Mouse (Mus musculus): ENCODE results near the gene Cdhr3.
"Not testable (repeated sequence)": the region's sequence is repeated elsewhere in the genome, so short reads cannot be mapped to it uniquely, and the experiment has no call there.

Gene Cdhr3

DNA sequence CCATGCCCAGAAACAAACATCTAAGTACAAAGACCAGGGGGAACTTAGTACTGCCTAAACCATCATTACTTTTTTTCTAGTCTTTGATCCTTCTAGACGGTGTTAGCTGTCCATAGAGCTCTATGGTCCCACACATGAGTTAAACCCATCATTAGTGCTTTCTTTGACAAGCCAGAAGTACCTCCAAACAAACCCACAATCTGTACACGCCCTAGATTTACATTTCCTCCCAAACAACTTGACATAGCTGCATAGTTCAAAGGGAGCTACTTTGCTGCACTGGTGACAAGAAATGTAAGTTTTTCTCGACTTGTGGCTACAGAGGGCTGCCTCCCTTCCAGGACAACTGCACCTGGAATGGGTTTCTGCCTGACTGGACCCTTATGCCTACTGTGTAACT, 16.4 kb downstream of the Cdhr3 start:
- no peak for DNase-seq (ENCODE audit: low spot score in 2 of 2)

DNA sequence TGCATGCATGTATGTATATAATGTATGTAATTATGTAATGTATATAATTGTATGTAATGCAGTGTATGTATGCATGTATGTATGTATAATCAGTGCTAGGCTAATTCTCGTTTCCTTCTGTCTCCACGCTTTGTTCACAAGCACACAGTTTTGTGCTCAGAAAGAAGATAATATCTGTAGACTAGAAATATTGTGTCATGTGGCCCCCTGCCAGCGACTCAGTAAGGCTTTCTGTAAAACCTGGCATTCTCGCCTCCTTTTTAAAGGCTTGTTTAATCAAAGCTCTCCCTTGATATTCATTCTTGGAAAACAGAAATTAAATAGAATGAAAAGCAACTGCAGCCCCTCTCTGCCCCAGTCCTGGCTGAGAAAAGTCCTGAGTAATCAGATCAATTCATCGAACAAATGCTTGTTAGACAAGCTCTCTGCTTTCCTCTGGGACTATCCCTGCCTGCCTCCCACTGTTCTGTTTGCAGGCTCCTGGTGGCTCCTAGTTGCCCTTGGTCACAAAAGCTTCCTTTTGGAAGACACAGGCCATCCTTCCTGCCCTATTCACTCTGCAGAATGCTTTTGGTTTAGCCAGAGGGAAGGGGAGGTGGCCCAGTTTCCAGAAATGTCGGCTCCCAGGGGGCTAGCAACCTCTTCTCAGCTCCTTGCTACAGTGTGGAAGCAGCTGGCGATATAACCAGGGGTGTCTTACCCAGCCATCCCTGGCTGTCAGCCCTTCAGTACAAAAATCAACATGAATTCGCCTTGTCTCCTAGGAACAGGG, 20.6 kb downstream of the Cdhr3 start:
- no peak for DNase-seq (ENCODE audit: low spot score in 2 of 2)

DNA sequence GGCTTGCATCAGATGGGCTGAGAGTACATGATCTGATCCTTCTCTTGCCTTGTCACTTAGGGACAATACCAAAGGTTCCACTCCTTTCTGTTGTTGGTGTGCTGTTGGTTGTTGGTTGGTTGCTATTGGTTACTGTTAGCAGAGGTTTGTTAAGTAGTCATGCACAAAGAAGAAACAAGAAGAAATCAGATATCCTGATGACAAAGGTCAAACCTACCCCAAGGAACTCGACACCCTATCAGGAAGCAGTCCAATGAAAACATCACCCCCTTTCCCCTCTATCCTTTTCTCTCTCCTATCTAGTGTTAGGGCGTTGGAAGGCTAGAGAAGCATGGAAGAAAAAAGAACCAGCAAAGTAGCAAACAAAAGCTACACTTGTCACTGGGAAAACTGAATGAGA, 23.7 kb downstream of the Cdhr3 start:
- DNase-seq (ENCODE audit: low spot score in 2 of 2): no peak

DNA sequence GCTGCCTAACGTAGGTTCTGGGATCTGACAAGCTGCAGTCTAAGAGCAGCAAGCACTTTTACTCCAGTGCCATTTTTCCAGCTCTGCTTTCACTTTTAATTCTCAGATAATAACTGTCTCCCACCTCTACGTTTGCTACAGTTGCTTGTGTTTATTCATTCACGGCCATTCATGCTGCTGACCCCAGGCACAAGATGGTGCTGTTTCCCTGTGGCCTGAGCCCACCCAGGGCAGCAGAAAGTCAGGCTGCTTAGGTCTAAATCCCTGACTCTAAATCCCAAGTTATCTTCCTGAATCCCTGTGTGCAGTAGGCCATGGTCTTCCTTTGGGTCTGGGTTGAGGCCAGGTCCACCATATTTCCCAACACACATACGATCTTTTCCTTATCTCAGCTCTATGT, 26.3 kb downstream of the Cdhr3 start:
- no peak for DNase-seq (ENCODE audit: low spot score in 2 of 2)

DNA sequence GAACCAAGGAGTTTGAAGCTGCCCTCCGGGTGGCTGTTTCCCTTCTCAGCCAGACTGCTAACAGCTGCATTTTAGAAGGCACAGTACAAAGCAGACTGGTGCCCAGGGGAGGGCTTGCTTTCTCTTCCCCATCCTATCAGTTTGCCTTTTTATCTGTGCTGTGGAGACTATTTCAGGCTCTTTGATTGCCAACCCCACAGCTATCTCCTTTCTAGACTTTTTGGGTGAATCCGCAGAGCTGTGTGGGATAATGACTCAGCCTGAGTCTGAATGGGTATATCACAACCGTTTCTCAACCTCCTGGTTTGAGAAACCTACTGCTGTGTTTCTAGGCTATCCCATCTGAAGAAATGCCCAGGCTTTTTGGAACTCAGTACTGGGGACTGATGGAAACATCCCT, 27.5 kb downstream of the Cdhr3 start:
- no peak for DNase-seq (ENCODE audit: low spot score in 2 of 2)

DNA sequence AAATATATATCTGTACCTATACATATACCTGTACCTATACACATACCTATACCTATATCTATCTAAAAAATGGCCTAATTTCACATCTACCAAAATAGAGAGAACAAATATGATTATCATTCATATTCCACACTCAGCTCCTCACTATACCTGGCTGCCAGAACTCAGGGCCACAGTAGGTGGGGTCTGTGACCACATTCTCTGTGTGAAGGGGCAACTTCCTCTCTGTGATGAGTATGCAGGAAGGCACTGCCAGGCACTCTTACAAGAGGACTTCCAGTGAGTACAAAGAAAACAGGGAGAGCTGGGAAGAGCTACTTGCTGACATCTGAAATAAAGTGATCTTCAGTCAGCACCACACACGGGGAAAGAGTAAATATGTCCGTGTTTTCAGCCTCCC, 28.4 kb downstream of the Cdhr3 start:
- no peak for DNase-seq (ENCODE audit: low spot score in 2 of 2)

DNA sequence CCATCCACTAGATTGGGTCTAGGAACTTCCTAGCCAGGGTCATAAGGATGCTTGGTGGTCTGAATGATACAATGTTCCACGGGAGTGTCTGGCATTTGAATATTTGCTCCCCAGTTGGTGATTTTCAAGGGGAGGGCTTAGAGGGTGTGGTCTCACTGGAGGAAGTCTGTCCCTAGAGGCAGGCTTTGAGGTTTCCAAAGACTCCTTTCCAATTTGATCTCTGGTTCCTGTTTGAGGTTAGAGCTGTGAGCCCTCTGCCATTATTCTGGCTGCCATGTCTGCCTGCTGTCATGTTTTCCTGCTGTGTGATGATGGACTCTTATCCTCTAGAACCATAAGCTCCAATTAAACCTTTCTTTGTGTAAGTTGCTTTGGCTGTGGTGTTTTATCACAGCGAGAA, 29.4 kb downstream of the Cdhr3 start:
- DNase-seq (ENCODE audit: low spot score in 2 of 2): no peak

DNA sequence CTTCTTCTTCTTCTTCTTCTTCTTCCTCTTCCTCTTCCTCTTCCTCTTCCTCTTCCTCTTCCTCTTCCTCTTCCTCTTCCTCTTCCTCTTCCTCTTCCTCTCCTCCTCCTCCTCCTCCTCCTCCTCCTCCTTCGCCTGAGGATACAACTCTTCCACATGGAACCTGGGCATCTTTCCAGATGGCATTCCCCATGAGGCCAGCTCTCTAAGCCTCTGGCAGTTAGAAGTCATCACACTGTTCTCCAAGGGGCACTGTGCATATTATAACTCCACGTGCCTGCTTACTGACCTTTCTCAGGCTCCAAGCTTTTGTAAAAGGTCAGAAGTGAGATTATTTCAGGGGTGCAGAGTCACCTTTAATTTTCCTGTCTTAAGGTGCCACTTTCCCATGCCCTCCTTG, 30.3 kb downstream of the Cdhr3 start:
- not testable (repeated sequence) for DNase-seq (ENCODE audit: low spot score in 2 of 2)

DNA sequence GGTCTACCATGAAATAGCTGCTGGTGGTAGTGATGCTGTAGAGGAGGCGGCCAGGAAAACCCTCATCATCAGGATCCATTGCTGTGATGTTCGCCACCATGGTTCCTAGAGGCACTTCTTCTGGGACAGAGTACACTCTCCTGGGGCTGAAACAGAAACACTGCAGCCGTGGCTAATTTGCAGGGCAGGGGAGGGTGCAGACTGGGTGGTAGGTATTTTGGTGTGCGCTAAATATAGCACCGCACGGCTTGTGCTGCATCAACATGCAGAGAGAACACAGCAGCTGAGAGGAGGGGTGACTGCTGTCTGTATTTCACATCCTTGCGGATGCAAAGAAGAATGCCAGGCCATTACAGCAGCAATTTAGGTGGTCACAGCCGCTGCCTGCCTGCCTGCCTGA, 31.0 kb downstream of the Cdhr3 start:
- DNase-seq (ENCODE audit: low spot score in 2 of 2): no peak

DNA sequence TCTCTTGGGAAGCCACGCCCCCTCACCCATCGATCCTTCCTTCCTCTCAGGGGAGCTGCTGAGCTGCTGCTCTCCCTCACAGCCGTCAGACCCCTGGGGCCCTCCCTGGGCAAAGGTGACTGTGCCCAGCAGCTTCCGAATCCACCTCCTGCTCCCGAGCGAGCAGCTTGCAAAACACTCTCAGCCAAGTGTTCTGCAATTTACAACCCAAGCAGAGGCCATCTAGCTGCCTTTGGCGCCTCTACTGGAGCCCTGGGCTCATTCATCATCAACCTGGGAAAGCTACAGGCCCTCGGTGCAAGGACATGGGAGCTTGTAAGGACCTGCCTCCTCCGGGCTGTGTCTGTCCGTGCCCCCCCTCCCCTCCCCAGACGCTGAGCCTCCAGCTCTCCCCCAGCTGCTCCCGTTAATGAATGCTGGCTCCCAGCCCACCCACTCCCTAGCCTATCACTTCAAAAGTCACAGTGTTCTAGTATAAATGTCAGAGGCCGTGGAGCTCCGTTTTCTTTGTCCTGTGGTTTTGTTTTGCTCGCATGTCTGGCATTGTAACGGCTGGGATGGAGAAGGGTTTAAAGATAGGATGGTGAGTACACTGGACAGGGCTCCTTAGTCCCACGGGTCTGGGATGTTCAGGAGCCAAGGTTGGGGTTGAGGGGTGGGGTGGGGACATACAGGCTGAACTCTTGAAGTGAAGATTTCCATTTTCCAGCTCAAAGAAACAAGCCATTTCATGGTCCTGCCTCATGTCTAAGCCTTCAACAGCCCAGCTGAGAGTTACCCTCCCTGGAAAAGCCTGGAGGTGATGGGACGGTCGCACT, 35.2 kb downstream of the Cdhr3 start:
- DNase-seq (ENCODE audit: low spot score in 2 of 2): no peak

DNA sequence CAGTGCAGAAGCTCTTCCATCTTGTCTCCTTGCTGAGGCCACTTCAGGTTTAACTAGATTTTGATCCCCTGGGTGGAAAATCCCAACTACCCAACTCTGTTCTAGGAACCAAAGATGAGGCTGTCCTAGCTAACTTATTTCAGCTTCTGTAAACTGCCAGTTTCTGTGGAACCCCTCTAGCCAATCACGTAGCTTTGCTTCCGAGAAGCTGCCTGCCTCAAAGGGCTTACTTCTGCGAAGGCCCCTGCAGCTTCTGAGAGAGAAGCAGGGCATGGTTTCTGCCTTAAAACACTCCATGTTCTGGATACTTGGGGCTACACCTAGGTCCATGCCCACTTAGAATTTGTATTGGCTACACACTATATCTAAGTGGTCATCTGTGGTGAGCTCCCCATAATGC, 36.1 kb downstream of the Cdhr3 start:
- DNase-seq (ENCODE audit: low spot score in 2 of 2): no peak

DNA sequence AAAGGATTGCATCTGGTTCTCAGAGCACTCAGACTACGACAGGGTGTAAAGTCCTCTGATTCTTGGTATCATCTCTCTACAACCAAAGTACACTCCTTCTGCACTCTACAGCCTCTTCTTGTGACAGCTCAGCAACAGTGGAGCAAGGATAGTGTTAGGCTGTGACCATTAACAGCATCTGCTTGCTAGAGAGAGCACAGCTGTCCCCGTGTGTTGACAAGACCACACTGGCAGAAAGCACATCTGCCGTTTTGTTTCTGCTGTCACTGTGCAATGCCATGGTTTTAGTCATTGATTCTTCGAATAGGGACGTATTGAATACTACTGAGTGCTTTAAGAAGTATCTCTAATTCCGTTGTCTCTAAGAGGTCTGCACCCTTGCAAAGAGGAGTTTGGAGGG, 36.6 kb downstream of the Cdhr3 start:
- no peak for DNase-seq (ENCODE audit: low spot score in 2 of 2)

DNA sequence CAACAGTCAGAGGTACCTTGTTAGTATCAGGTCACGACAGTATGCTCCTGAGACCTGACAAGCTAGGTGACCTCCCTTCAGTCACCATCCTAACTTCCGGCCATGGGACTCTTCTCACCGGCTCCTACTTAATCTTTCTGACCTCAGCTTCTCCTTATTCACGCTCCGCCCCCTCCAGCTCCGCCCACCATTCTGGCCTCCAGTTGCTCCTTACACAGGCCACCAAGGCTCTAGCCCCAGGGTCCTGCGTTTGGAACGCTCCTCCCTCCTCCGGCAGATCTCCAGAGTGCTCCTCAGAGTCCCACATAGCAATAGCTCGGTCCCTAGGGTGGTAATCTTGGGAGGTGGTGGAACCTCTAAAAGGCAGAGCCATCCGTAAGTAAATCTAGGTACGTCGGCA, 38.9 kb downstream of the Cdhr3 start:
- DNase-seq (ENCODE audit: low spot score in 2 of 2): no peak

DNA sequence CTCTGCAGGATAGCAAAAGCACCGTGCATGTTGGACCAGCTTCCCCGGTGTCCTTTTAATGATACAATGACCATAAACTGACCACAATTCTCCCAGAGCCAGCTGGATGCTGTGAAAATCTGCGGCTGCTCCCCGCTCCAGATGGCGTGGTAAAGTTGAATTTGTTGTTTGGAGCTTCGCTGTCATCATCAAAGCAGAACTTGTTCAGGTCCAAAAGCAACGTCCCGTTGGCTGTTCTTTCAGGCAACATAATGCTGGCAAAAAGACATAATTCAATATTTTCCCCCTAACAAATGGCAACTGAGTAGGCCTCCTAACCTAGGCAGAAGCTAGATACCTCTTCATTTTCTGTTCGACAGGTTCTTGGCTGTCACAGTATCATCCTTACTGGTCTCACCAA, 39.4 kb downstream of the Cdhr3 start:
- DNase-seq (ENCODE audit: low spot score in 2 of 2): no peak

DNA sequence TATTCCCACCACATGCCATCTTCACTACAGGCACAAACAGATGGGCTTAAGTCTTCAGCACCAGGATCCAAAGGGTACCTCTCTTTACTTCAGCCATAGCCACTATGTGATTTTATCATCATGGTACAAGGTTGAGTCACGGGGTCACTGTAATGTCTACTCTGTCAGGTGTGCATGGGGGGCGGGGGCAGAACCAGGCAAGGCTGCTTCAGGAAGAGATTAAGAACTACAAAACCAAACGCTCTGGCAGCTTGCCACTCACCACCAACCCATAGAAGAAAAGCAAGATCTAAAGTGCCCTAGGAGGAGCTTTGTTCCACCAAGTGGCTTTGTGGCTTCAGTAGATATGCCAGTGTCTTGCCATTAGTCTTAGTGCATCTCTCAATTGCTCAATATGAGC, 44.3 kb downstream of the Cdhr3 start:
- DNase-seq (ENCODE audit: low spot score in 2 of 2): no peak

DNA sequence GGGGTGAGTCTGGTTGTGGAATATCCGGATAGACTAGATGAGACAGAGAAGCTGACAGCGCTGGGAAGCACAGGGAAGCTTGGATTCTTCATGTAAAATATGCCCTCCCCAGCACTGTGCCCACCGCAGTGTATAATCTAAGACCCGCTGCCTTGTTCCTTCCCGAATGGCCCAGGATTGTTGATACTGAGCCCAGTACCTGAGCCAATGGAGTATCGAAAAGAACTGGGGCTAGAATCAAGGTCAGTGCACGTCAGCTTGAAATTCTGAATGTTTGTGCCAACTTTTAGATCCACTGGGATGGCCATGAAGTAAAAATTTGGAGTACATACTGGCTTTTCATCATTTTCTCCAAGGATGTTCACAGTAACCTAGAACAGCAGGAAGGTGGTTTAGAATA, 46.2 kb downstream of the Cdhr3 start:
- no peak for DNase-seq (ENCODE audit: low spot score in 2 of 2)

DNA sequence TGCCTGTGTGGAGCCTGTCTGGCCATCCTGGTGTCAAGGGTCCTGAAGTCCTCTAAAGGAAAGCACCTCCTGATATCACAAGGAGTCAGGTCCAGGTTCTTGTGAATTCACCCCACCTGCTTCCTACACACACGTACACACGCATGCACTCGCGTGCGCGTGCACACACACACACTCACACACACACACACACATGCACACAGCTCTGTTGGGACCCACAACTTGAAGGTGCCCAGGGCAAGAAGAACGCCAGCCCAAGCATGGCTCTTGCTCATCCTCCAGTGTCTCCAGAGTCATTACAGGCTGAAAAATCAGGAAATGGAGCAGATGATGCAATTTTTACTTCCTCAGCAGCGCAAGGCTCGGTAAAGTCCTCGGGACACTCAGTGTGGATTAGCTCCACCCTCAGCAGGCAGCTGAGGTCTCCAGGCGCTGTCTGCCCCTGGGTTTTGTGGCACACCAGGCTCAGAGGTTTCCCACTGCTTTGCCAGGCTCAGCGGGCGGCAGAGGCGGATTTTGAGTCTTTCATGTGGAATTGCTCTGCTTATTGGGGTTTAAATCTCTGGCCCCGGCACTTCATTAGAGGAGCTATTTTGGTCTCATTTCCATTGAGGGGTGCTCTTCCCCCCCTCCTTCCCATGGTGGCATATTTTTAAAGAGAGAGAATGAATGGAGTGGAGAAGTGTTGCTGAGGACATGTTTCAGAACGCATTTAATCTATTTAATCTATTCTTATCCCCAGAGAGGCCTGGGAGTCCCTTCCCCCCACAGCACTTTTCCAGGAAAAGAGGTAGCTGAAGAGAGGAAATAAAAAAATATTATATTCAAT, 46.9 kb downstream of the Cdhr3 start:
- no peak for DNase-seq (ENCODE audit: low spot score in 2 of 2)

DNA sequence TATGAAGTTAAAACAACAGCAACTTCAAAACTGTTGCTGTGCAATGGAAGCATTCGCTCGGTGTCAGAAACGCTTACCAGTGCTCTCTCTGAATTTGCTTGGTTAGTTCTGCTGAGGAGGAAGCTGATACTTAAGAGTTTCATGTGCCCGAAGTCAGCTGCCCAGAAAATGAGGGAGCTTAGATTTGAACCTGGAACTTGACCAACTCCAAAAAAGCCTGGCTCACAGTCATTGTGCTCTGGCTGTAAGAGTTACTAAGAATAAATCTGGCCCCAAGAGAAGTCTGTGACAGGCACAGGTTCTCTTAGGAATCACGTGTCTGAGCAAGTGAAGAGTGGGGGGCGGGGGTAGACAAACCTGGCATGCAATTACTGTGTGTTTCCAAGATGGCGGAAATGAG, 51.2 kb downstream of the Cdhr3 start:
- DNase-seq (ENCODE audit: low spot score in 2 of 2): no peak

DNA sequence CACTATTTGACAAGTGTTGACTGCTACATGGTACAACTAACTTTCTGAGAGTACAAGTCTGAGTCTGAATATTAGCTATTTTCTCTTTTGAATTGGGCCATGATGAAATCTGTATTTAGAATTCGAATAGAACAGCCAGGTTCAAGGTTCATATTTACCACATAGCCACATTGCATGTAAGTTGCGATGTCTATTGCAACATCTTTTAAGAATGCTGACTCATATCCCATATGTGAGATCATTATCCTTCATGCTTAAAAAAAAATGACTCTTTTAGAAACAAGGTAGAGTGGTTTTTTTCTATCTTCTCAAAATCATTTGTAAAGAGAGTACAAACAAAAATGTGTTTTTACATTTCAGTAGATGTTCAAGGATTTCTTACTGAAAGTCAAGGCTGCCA, 51.9 kb downstream of the Cdhr3 start:
- DNase-seq (ENCODE audit: low spot score in 2 of 2): no peak

DNA sequence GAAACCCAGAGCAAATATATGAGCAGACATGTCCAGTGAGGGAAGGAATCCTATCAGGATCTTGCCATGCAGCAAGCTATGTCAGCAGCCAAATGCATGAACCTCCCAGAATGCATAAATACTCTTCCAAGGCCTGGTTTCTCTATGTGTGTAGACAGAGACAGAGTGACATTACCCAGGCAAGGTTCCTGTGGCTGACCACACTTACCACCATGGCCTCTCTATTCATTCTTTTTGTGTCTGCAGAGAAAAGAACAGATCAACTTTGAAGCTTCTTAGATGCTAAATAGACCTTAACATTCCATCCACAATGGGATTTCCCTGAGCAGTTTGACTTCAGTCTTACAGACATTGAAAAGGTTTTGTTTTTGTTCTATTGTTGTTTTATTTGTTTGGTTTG, 54.0 kb downstream of the Cdhr3 start:
- DNase-seq (ENCODE audit: low spot score in 2 of 2): no peak

DNA sequence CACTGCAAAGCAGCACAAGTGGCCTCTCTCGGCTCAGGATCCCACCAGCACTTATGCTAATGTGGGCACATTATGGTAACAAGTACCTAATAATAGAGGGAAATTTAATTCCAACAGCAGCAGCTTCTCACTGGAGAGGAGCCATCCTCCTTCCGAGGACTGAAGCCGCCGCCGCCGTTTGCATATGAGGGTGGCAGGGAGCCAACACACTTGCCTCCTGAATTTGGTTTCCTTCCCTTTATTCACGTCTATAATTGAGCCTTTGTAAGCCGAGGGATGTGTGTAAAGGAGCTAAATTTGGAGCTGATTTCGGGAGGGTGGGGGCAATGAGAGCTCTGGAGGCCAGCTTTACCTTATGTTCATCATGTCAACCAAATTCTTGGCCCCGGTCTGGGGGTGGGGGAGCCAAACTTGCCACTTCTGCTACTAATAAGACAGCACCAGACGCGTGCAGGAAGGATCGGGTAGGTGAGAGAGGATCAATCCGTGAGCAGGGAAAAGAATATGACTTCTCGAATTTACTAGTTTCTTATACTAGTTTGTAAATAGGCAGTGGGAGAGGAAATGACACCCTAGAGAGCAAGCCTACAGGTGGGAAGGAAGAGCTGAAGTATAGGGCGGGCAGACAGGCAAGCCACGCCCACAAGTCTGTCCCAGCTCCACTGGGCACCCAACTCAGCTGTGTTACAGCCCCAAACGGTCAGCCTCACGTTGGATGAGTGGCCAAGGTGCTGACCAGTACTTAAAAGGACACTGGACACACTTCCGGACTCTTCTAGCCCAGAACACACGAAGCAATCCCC, 56.8 kb downstream of the Cdhr3 start:
- DNase-seq (ENCODE audit: low spot score in 2 of 2): no peak

All from spleen, postnatal 14 days (tissue).